Mouse (Mus musculus) olfactory bulb, adult 2 months (tissue): ENCODE measurements around the gene Disp1. TPM values are rescaled to one million over a fixed set of nuclear protein-coding genes. Genes with fewer than 3 reads are reported as not detected.
A peak's percentile ranks its signal among the peaks of the same experiment; 100 is the strongest.

ENCODE experiments used
- H3K27ac ChIP-seq: fragments of 200-500 bp; 2 replicates; pipeline ENCODE4 v1.5.1; 2012; ENCODE audit warnings: low read depth, low read length; ENCODE audit not compliant: insufficient read depth
- H3K4me1 ChIP-seq: fragments of 200-500 bp; 2 replicates; pipeline ENCODE4 v1.6.1; 2012; ENCODE audit warnings: low read length; ENCODE audit not compliant: control insufficient read depth, insufficient read depth
- H3K4me3 ChIP-seq: fragments of 200-500 bp; 2 replicates; pipeline ENCODE4 v1.5.1; 2012; ENCODE audit warnings: mild to moderate bottlenecking, low read depth, low read length, moderate library complexity; ENCODE audit not compliant: insufficient read depth
- CTCF ChIP-seq: fragments of 200-500 bp; IDR thresholded peaks from 2 replicates; pipeline ENCODE4 v1.5.1; 2012; ENCODE audit warnings: low read depth, mild to moderate bottlenecking, low read length, moderate library complexity; ENCODE audit not compliant: insufficient read depth
- POLR2A ChIP-seq: fragments of 200-500 bp; IDR thresholded peaks from 2 replicates; pipeline ENCODE4 v1.6.1; 2012; ENCODE audit warnings: mild to moderate bottlenecking, low read depth, low read length, moderate library complexity; ENCODE audit not compliant: insufficient read depth
- WGBS: fragments of 180-500 bp; shearing (Covaris S2); methylation state at CpG from one replicate; pipeline ENCODE4 v1.1.7; 2018; 5-methylcytosine and 5-hydroxymethylcytosine counted together
- polyA plus RNA-seq: library from polyadenylated mRNA; stranded (reverse); fragments of >200 nt; gene quantifications from 2 replicates; pipeline ENCODE4 v1.2.4, GENCODE M21; 2012; ENCODE audit warnings: low replicate concordance; ENCODE audit not compliant: missing spikeins, insufficient read depth, insufficient read length

Disp1 gene
- polyA plus RNA-seq: not detected in 2 replicates

DNA sequence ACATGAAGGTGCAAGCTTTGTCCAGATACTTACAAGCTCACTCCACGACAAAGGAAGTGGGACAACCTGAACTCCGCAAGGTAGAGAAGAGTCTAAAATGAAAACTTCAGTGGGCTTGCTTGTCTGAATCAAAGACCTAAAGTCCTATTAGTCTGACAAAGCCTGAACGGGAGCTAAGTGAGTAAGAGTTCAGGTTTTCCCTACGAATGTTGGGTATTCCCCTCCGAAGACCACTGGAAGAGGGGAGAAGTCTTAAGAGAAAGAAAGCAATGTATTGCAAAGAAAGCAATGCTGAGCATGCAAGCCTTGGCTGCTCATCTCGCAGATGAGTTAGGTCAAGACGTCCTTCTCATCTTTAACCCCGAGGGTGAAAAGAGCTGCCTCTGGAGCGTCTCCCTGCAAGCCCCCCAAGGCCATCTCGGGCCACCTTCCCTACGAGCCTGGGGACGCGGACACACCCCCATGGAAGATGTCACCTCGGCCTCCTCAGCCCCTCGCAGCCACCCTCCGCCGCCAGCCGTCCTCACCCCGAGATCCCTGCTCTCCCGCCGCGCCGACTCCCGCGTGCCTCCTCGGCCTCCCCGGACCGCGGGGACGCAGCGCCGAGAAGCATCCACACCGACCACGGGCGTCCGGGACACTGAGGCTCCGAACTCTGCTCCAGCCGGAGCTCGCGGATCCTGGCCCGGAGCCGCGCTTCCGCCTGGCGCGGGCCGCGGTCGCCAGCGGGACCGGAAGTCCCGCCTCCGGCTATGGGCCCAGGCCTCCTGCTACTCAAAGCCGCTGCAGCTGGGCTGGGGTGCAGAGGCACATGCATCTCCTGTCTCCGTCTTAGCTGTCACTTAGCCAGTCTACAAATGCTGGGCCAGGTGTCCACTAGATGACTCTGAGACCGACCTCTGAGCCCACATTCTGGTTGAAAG is at the start of gene Disp1:
Gene Disp1 (minus strand): TSS at position 727 of the 923 bp plus-strand sequence.
- Histone ChIP-seq H3K4me3 (peak within 1 kb of the TSS; percentile 71), H3K27ac (peak within 1 kb of the TSS; percentile 2; the same call in 1 of the 2 replicates), H3K4me1 (peaks cover 5% of the 10 kb centered on the region)
- WGBS: 3% methylated on average over 56 of the region's 56 CpGs
- TF ChIP-seq CTCF (no peak), POLR2A (peak; percentile 47; the same call in 1 of the 2 replicates)

DNA sequence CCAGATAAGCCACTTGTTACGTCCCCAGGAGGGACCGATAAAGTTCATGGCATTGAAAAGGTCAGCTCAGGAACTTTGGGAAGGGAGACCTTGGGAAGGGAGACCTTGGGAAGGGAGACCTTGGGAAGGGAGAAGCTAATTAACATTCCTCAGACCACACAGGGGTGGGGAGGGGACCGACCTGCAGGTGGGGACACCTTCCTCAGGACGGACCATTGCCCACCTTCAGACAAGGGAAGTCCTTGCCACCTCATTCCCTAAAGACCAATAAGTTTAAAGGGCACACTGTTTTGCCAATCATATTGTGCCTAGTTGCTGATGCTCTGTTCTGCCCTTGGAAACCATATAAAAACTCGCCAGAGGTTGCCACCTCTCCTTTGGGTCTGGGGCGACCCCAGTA is 46.3 kb upstream of the Disp1 start:
- no peak overlapping the region for H3K27ac ChIP-seq
- no peaks in the 10 kb centered on the region for H3K4me1 ChIP-seq
- 68% methylated on average over 6 of the region's 6 CpGs for WGBS
- no peak overlapping the region for H3K4me3 ChIP-seq
- TF ChIP-seq POLR2A: no peak
- TF ChIP-seq CTCF: no peak

DNA sequence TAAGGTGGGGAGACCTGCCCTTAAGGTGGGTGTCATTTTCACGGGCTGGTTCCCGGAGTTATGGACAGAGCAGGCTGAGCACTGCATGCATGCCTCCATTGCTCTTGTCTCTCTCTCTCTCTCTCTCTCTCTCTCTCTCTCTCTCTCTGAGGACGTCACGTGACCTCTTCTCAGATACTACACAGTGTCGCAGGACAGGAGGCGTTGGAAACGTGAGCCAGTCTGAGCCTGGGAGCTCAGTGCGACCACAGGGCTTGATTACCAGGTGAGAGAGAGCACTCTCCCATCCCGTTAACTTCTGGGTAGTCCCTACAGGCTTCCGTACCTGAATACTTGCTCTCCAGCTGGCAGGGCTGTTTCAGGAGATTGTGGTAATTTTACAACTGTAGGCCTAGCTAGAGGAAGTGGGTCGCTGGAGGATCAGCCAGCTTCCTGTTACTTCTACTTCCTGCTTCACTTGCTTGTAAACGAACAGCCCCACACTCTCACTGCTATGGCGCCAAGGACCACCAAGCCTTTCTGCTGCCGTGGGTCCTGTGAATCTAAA is 44.7 kb upstream of the Disp1 start:
- TF ChIP-seq POLR2A: no peak
- no peak for TF ChIP-seq CTCF
- 80% methylated on average over 14 of the region's 14 CpGs for WGBS
- H3K4me1 ChIP-seq: no peaks in the 10 kb centered on the region
- H3K4me3 ChIP-seq: no peak overlapping the region
- H3K27ac ChIP-seq: no peak overlapping the region

DNA sequence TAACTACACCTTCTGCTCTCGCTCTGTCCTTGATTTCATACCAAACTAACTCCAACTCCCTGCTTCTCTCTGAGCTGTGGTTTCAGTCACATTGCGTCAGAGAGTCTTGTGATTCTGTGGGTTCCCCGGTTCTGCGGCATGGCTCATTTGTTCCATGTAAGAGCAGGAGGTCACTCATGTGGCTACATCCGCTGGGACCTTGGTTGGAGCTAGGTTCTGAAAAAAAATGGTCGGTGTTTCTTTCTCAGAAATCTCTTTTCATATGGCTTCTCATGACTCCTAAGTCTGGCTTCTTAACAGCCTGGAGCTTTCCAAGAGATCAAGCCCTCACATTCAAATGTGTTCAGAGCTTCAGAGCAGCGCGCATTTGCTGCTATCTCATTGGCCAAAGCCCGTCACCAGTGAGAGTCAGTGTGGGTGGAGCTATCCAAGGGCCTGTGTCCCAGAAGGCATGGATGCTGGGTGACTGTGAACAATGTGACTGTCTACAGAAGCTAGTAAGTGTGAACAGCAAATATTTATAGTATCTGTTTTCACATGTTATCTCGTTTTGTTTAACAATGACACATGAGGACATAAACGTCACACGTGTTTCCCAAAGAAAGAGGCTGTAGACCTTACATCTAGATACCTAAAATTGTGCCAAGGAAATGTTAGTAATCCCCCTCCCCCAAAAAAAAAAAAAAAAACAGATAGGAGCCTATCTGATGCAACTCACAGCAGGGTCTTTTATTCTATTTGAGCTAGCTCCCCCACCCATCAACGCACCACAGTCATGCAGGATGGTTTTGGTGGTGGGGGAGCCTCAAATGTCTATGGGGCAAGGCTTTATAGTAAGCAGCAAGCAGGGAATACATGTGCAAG is 43.1 kb upstream of the Disp1 start:
- 79% methylated on average over 13 of the region's 13 CpGs for WGBS
- TF ChIP-seq POLR2A (no peak), CTCF (no peak)

GRCm38 (mm10) chr1:183252574-183252973 is 31.3 kb upstream of the Disp1 start:
- WGBS: 73% methylated on average over 10 of the region's 10 CpGs
- Histone ChIP-seq H3K27ac (no peak overlapping the region), H3K4me3 (no peak overlapping the region), H3K4me1 (no peaks in the 10 kb centered on the region)
- TF ChIP-seq POLR2A (no peak), CTCF (no peak)

More for the DNA sequence above, 43.1 kb upstream of the Disp1 start:
- H3K4me1 ChIP-seq: no peaks in the 10 kb centered on the region
- no peak overlapping the region for H3K4me3 ChIP-seq
- no peak overlapping the region for H3K27ac ChIP-seq

DNA sequence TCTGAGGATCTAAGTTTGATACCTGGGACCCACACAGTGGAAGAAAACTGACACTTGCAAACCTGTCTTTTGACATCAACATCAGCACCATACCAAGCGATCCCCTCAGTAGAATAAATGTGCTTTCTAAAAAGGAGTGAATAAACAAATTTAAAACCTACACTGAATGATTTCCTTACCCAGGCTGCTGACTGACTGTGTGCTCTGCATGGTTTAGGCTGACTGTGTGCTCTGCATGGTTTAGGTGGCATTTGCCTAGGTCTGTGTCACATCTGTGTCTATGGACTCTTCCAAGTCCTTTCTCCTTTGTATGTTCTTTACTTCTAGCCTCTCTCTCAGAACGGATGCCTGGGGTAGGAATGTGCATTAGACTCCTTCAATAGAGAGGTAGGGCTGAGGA is 30.5 kb upstream of the Disp1 start:
- TF ChIP-seq POLR2A (no peak), CTCF (no peak)
- no peaks in the 10 kb centered on the region for H3K4me1 ChIP-seq
- no peak overlapping the region for H3K4me3 ChIP-seq
- 92% methylated on average over 2 of the region's 2 CpGs for WGBS
- H3K27ac ChIP-seq: no peak overlapping the region

- Histone ChIP-seq H3K4me3 (no peak overlapping the region), H3K4me1 (no peaks in the 10 kb centered on the region), H3K27ac (no peak overlapping the region)
- WGBS: 71% methylated on average over 4 of the region's 4 CpGs
- TF ChIP-seq POLR2A: no peak
- no peak for TF ChIP-seq CTCF
Measured at GRCm38 (mm10) chr1:183250612-183251011, 29.3 kb upstream of the Disp1 start.

GRCm38 (mm10) chr1:183248144-183248543 is 26.8 kb upstream of the Disp1 start:
- H3K4me3 ChIP-seq: no peak overlapping the region
- H3K27ac ChIP-seq: no peak overlapping the region
- no peak for TF ChIP-seq POLR2A
- no peak for TF ChIP-seq CTCF
- H3K4me1 ChIP-seq: no peaks in the 10 kb centered on the region
- WGBS: 52% methylated on average over 1 of the region's 1 CpGs

- H3K4me3 ChIP-seq: no peak overlapping the region
- 80% methylated on average over 7 of the region's 7 CpGs for WGBS
- no peaks in the 10 kb centered on the region for H3K4me1 ChIP-seq
- H3K27ac ChIP-seq: no peak overlapping the region
- TF ChIP-seq POLR2A: no peak
- TF ChIP-seq CTCF: no peak
Measured at GRCm38 (mm10) chr1:183243293-183243692, 22.0 kb upstream of the Disp1 start.
